Mouse (Mus musculus): ENCODE data around the gene Lrrc8a.

Gene Lrrc8a

DNA sequence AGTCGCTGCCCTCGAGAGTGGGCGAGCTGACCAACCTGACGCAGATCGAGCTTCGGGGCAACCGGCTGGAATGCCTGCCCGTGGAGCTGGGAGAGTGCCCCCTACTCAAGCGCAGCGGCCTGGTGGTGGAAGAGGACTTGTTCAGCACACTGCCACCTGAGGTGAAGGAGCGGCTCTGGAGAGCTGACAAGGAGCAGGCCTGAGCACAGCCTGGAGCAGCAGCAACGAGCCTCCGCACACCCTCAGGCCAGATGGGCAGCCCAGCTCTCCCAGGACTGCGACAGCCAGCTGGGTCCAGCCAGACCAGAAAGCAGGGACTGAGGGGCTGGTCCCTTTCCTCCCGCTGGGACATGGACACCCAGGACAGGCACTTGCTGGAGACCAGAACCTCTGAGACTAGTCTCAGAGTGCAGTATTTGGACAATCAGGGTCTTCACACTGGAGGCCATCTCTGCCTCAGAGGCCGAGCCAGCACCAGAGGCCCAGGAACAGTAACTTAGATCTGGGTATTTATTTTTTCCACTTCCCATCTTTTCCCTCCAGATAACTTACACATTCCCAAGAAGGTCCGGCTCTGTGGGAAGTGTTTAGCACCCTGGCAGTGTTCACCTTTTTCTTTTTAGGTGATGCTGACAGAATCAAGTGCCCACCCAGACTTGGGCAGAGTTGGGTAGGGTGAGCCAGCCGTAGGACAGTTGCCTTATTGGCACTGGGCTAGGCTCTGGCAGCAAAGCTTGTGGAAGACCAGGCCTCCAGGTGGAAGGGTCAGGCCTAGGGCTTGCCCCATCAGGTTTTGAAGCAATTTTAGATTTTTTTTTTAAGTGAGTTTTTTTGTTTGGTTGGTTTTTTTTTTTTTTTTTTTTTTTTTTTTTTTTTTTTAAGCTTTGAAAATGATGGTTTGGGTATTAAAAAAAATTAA, 24.7 kb downstream of the Lrrc8a start:
- DNase-seq (ENCODE audit: low spot score in 2 of 2) = peak in 1 of 2 experiments; percentile 4

GRCm38 (mm10) chr2:30262840-30263441, 25.4 kb downstream of the Lrrc8a start:
- DNase-seq (ENCODE audit: low spot score in 2 of 2) = peak; percentile 66 to 74

- DNase-seq (ENCODE audit: low spot score in 2 of 2) = no peak
These were observed 26.3 kb downstream of the Lrrc8a start for GRCm38 (mm10) chr2:30263811-30264210.

- no peak for DNase-seq (ENCODE audit: low spot score in 2 of 2)
These were observed 27.4 kb downstream of the Lrrc8a start for GRCm38 (mm10) chr2:30264671-30265519.

- peak; percentile 93 to 94 for DNase-seq (ENCODE audit: low spot score in 2 of 2)
These were observed 28.3 kb downstream of the Lrrc8a start, which contains the start of gene Phyhd1 for GRCm38 (mm10) chr2:30265767-30266253. Gene Phyhd1, plus strand, starts transcription at chr2:30266203.

DNA sequence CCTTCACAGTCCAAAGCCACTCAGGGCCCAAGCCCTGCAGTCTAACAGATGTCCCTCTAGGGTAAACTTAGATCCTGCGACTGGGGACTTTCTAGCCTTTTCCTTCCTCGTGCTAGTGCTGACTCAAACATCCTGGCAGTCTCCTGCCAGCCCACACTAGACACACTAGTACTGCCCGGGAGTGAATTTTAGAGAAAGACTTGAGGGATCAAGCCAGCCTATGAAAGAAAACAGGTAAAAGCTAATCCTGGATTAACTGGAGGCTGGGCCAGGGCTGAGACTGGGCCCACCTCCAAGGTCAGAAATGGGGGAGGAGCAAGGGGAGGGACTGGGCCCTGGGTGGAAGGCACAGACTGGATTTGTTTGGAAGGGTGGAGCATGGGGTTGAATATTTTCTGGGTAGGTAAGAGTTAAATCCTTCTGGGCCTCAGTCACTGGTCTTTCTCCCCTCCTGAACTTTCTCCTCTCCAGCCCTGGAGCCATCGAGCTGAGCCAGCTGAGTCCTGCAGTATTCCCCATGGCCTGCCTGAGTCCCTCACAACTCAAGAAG, 29.0 kb downstream of the Lrrc8a start:
- DNase-seq (ENCODE audit: low spot score in 2 of 2) = peak; percentile 82 to 86

GRCm38 (mm10) chr2:30267466-30267865, 30.0 kb downstream of the Lrrc8a start:
- no peak for DNase-seq (ENCODE audit: low spot score in 2 of 2)

GRCm38 (mm10) chr2:30268371-30268770, 30.9 kb downstream of the Lrrc8a start:
- no peak for DNase-seq (ENCODE audit: low spot score in 2 of 2)

DNA sequence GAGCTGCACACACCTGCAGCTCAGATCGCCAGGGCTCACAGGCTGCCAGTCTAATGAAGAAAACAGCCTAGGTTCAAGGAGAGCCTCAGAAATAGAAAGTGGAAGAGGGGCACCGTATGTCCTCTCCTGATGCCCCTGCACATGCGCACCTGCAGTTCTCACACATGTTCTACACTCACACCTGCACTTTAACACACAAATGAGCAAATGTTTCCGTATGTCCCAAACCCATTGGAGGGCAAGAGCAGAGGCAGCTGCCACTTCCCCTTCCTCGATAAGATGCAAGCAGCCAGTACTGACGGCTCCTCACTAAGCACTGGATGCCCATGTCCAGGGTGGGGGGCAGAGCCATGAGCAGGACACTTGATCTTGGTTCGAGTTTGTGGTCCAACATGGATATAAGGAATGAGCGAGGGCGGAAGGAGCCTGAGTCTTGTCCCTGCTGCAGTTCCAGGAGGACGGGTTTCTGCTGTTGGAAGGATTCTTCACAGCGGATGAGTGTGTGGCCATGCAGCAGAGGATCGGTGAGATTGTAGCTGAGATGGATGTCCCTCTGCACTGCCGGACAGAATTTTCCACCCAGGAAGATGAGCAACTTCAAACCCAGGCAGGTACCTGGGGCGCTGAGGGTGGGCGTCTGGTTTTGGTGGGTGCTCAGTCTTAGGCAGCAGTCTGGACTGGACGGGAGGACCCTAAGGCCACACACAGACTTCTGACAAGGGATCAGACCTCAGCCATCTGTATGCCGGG, 31.9 kb downstream of the Lrrc8a start:
- no peak for DNase-seq (ENCODE audit: low spot score in 2 of 2)

DNA sequence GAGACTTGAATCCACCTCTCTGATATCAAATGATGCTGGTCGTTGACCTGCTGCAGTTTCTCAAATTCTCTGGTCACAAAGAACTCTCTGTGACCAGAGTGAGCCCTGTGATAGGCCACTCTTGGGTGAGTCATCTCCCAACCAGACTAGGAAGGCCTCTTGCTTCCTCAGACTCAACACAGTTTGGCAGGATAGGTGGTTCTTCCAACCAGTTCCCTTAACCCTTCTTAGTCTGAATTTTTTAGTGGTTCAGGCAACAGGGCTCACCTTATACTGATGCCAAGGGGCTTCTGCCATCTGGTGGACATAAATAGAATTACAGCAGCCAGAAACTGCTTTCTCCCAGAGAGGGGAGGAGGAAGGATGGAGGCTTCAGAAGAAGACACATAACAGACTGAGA, 32.6 kb downstream of the Lrrc8a start:
- DNase-seq (ENCODE audit: low spot score in 2 of 2) = peak; percentile 91 to 96

DNA sequence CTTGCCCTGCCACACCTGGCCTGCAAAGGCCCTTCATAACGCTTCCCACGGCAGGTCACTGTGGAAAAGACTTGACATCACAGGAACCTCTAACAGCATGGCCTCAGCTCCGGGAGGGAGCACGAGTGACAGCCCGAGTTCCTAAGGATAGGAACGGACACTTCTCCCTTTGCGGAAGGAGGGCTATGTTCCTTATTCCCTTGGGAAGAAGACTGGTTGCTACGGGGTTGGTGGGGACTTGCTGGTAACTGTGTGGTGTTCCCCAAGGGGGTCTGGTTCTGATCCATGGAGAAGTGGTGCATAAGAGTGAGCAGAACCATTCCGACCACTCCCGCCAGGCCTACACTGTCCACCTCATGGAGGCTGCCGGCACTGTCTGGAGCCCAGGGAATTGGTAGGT, 43.2 kb downstream of the Lrrc8a start, which contains the start of gene Gm28038:
Gene Gm28038 (plus strand): TSS at position 301 of the 400 bp plus-strand sequence.
- no peak for DNase-seq (ENCODE audit: low spot score in 2 of 2)

GRCm38 (mm10) chr2:30281651-30282050, 44.1 kb downstream of the Lrrc8a start:
- no peak for DNase-seq (ENCODE audit: low spot score in 2 of 2)

- DNase-seq (ENCODE audit: low spot score in 2 of 2) = no peak
These were observed 45.7 kb downstream of the Lrrc8a start for GRCm38 (mm10) chr2:30283193-30283592.

GRCm38 (mm10) chr2:30285004-30285403, 47.5 kb downstream of the Lrrc8a start:
- DNase-seq (ENCODE audit: low spot score in 2 of 2) = no peak

GRCm38 (mm10) chr2:30285416-30286181, 48.1 kb downstream of the Lrrc8a start:
- peak in 1 of 2 experiments; percentile 2 for DNase-seq (ENCODE audit: low spot score in 2 of 2)

GRCm38 (mm10) chr2:30286192-30287026, 48.9 kb downstream of the Lrrc8a start, which contains the start of the genes Dolk and Nup188:
Gene Dolk, minus strand, starts transcription at chr2:30286334.
Gene Nup188, plus strand, starts transcription at chr2:30286397.
- DNase-seq (ENCODE audit: low spot score in 2 of 2) = peak; percentile 95

GRCm38 (mm10) chr2:30287027-30287373, 49.5 kb downstream of the Lrrc8a start:
- DNase-seq (ENCODE audit: low spot score in 2 of 2) = no peak

DNA sequence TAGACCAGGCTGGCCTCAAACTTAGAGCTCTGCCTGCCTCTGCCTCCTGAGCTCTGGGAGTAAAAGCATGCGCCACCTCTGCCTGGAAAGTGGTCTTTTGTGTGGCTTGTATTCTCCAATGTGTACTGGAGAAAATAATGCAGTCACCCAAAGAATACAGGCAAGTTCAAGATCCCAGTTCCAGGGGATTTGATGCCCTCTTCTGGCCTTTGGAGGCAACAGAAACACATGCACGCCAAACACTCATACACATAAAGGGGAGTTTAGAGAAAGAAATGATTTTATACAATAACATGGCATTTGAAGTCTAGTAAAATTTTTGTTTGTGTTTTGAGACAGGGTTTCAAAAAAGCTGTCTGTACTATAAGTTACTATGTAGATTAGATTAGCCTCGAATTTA, 62.0 kb downstream of the Lrrc8a start:
- DNase-seq (ENCODE audit: low spot score in 2 of 2) = no peak

GRCm38 (mm10) chr2:30299966-30300365, 62.5 kb downstream of the Lrrc8a start:
- DNase-seq (ENCODE audit: low spot score in 2 of 2) = no peak

Data from heart, adult 9 months (tissue).